Mouse (Mus musculus): ENCODE measurements at regions not wholly inside any gene's neighbourhood (a gene's known extent, or its start where the extent isn't known, plus 50 kb on each side); places are given as distances from the start of the nearest gene placed in this dataset.
A peak's percentile ranks its signal among the peaks of the same experiment; 100 is the strongest.

- no peaks in the 10 kb centered on the region for H3K36me3 ChIP-seq (ENCODE audit: control insufficient read depth, insufficient read depth, low read length)
- no peaks in the 10 kb centered on the region for H3K4me1 ChIP-seq (ENCODE audit: control insufficient read depth, insufficient read depth, low read length)
- no peaks in the 10 kb centered on the region for H3K27me3 ChIP-seq (ENCODE audit: control insufficient read depth, insufficient read depth, low read length)
- 0 out of 2 replicates have a peak, but pooled peaks have one; percentile 61 for ATAC-seq (ENCODE audit: insufficient number of reproducible peaks, insufficient read depth, low FRiP score, low read depth)
- no peak overlapping the region for H3K9ac ChIP-seq (replicated peaks; ENCODE audit: low read depth, low read length)
- no peak overlapping the region for H3K27ac ChIP-seq (ENCODE audit: low read length)
- no peak overlapping the region for H3K4me3 ChIP-seq (ENCODE audit: low read depth, low read length)
- no peaks in the 10 kb centered on the region for H3K9me3 ChIP-seq (ENCODE audit: control insufficient read depth, low read depth, low read length)
- no peak overlapping the region for H3K4me2 ChIP-seq (replicated peaks; ENCODE audit: low read depth, low read length)
These were observed 721.2 kb upstream of the Lcorl start for GRCm38 (mm10) chr5:46578540-46579173.

GRCm38 (mm10) chr5:46573869-46574268 is 716.5 kb upstream of the Lcorl start:
- H3K4me1 ChIP-seq (ENCODE audit: control insufficient read depth, insufficient read depth, low read length) = no peaks in the 10 kb centered on the region
- no peak overlapping the region for H3K9ac ChIP-seq (replicated peaks; ENCODE audit: low read depth, low read length)
- no peak for ATAC-seq (ENCODE audit: insufficient number of reproducible peaks, insufficient read depth, low FRiP score, low read depth)
- H3K4me2 ChIP-seq (replicated peaks; ENCODE audit: low read depth, low read length) = no peak overlapping the region
- no peaks in the 10 kb centered on the region for H3K36me3 ChIP-seq (ENCODE audit: control insufficient read depth, insufficient read depth, low read length)
- 61% methylated on average over 1 of the region's 1 CpGs for WGBS
- H3K9me3 ChIP-seq (ENCODE audit: control insufficient read depth, low read depth, low read length) = no peaks in the 10 kb centered on the region
- H3K27ac ChIP-seq (ENCODE audit: low read length) = no peak overlapping the region
- no peak overlapping the region for H3K4me3 ChIP-seq (ENCODE audit: low read depth, low read length)
- H3K27me3 ChIP-seq (ENCODE audit: control insufficient read depth, insufficient read depth, low read length) = no peaks in the 10 kb centered on the region

GRCm38 (mm10) chr5:46573280-46573670 is 715.9 kb upstream of the Lcorl start:
- 0 out of 2 replicates have a peak overlapping the region, but pooled peaks have one; percentile 27 for H3K27ac ChIP-seq (ENCODE audit: low read length)
- no peaks in the 10 kb centered on the region for H3K4me1 ChIP-seq (ENCODE audit: control insufficient read depth, insufficient read depth, low read length)
- H3K9ac ChIP-seq (replicated peaks; ENCODE audit: low read depth, low read length) = no peak overlapping the region
- 44% methylated on average over 7 of the region's 7 CpGs for WGBS
- no peaks in the 10 kb centered on the region for H3K36me3 ChIP-seq (ENCODE audit: control insufficient read depth, insufficient read depth, low read length)
- no peak overlapping the region for H3K4me3 ChIP-seq (ENCODE audit: low read depth, low read length)
- H3K27me3 ChIP-seq (ENCODE audit: control insufficient read depth, insufficient read depth, low read length) = no peaks in the 10 kb centered on the region
- ATAC-seq (ENCODE audit: insufficient number of reproducible peaks, insufficient read depth, low FRiP score, low read depth) = peak; percentile 10; the same call in 1 of the 2 replicates
- no peaks in the 10 kb centered on the region for H3K9me3 ChIP-seq (ENCODE audit: control insufficient read depth, low read depth, low read length)
- H3K4me2 ChIP-seq (replicated peaks; ENCODE audit: low read depth, low read length) = no peak overlapping the region

- H3K36me3 ChIP-seq (ENCODE audit: control insufficient read depth, insufficient read depth, low read length) = no peaks in the 10 kb centered on the region
- H3K4me1 ChIP-seq (ENCODE audit: control insufficient read depth, insufficient read depth, low read length) = no peaks in the 10 kb centered on the region
- WGBS = 52% methylated on average over 3 of the region's 3 CpGs
- no peak overlapping the region for H3K4me3 ChIP-seq (ENCODE audit: low read depth, low read length)
- H3K9me3 ChIP-seq (ENCODE audit: control insufficient read depth, low read depth, low read length) = no peaks in the 10 kb centered on the region
- no peak overlapping the region for H3K9ac ChIP-seq (replicated peaks; ENCODE audit: low read depth, low read length)
- no peak overlapping the region for H3K4me2 ChIP-seq (replicated peaks; ENCODE audit: low read depth, low read length)
- ATAC-seq (ENCODE audit: insufficient number of reproducible peaks, insufficient read depth, low FRiP score, low read depth) = no peak
- H3K27ac ChIP-seq (ENCODE audit: low read length) = no peak overlapping the region
- H3K27me3 ChIP-seq (ENCODE audit: control insufficient read depth, insufficient read depth, low read length) = no peaks in the 10 kb centered on the region
These were observed 699.4 kb upstream of the Lcorl start for GRCm38 (mm10) chr5:46556691-46557265.

- H3K4me1 ChIP-seq (ENCODE audit: control insufficient read depth, insufficient read depth, low read length) = no peaks in the 10 kb centered on the region
- H3K4me2 ChIP-seq (replicated peaks; ENCODE audit: low read depth, low read length) = no peak overlapping the region
- no peak overlapping the region for H3K4me3 ChIP-seq (ENCODE audit: low read depth, low read length)
- H3K9me3 ChIP-seq (ENCODE audit: control insufficient read depth, low read depth, low read length) = no peaks in the 10 kb centered on the region
- no peak for ATAC-seq (ENCODE audit: insufficient number of reproducible peaks, insufficient read depth, low FRiP score, low read depth)
- no peaks in the 10 kb centered on the region for H3K36me3 ChIP-seq (ENCODE audit: control insufficient read depth, insufficient read depth, low read length)
- WGBS = 85% methylated on average over 9 of the region's 9 CpGs
- no peaks in the 10 kb centered on the region for H3K27me3 ChIP-seq (ENCODE audit: control insufficient read depth, insufficient read depth, low read length)
- no peak overlapping the region for H3K9ac ChIP-seq (replicated peaks; ENCODE audit: low read depth, low read length)
- H3K27ac ChIP-seq (ENCODE audit: low read length) = no peak overlapping the region
These were observed 684.2 kb upstream of the Lcorl start for GRCm38 (mm10) chr5:46541333-46542324.
